Mouse (Mus musculus): ENCODE results near the gene Top3b.
A peak's percentile ranks its signal among the peaks of the same experiment; 100 is the strongest.
"Not testable (repeated sequence)": the region's sequence is repeated elsewhere in the genome, so short reads cannot be mapped to it uniquely, and the experiment has no call there.

Gene Top3b

DNA sequence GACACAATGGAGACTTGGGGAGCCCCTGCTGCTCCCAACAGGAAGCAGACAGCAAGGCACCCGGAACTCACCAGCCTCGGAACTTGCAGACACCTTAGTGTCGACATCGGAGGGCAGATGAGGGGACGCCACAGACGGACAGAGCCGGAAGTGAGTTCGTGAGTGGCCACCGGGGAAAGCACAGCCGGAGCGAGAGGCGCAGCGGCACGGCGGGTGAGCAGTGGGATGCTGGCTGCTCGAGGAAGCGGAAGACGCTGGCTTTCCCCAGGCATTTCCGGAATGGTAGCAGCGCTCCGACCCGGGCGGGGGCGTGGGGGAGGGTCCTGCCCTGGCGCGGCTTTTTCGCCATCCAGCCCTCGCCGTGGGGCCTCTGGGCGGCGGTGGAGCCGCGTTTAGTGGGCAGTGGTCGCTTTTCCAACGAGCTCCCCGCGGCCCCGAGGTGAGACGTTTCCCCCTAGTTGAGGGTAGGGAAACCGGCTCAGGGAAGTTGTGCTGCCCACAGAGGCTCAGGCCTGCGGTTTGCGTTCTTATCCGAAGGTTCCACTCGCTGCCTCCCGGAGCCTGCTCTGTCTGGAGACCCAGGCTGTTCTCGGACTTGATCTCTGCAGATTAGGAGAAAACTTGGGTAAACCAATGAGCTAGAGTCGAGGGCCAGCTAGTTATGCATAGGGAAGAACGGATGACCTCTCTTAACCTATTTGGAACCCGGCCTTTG is at the start of gene Top3b, which contains the start of gene Vpreb1:
Top3b (plus strand) TSS at position 120 of the 715 bp plus-strand sequence.
Vpreb1 (minus strand) TSS at position 227 of the 715 bp plus-strand sequence.
- DNase-seq (ENCODE audit: low spot score in 2 of 2): peak; percentile 64 to 80

DNA sequence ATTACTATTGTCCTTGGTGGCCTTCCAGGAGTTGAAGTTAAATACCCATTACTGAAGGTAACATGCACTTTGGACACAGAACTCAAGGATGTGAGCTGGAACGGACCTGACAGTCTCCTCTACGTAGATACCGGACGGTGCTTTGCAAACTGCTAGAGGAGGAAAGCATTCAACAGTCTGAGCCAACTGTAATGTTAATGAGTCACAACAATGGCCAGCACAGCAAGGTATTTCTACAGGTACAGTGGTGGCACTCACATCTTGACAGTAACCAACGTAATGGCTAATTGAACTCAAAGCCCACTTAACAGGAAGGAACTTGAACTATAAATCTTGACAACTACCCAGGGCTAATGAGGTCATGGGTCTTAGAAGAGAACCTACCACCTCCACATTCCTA is 45.1 kb upstream of the Top3b start:
- no peak for DNase-seq (ENCODE audit: low spot score in 2 of 2)

DNA sequence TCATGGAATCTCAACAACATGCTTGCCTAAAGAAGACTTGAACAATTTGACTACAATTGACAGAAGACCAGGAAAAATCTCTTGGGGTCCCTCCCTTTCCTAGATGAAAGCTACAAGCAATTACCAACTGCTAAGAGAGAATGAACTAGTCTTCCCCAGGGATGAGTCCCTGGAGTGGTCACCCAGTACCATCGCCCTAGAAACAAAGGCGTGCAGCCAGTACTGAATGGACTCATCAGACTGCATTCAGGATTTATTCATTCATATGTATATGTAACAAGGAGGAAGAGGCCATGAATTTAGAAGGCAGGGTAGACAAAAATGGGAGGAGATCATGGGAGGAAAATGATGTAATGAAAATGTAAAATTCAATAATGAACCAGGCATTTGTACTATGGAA is 44.3 kb upstream of the Top3b start:
- DNase-seq (ENCODE audit: low spot score in 2 of 2): no peak

DNA sequence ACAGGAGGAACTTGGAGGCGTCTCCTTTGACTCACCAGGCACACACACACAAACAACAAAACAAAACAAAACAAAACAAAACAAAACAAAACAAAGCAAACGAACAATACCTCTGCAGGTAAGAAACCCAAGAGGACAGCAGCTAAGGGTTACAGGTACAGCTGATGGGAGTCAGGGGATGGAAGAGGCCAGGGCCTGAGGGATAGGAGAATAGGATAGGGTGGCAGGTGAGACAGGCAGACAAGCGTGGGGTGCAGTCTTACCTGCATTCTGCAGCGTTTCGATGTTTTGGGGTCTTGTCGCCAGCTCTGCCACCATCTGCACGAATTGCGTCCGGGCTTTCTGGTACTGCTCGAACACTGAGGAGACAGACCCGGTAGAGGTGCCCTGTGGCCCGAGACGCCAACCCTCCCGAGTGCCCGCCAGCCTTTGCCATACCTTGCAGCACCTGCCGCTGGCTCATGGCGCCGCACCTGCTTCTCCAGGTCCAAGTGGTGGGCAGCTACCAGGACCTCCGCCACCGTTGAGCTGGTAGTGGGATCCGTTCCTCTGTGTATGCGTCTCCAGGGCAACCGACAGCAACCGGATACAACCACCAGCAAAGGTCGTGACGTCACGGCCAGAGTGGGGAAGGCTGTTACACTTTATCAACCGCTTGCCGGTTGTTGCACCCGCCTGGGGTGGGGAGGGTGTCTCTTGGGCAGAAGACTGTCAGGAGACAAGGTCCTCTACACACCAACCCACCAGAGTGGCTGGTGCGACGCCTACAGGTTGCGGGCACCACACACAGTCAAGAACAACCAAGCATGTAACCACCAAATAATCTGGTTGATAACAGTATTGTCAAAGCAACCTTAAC is 41.5 kb upstream of the Top3b start, which contains the start of gene Spag6l:
Spag6l (minus strand) TSS at position 700 of the 859 bp plus-strand sequence.
- peak; percentile 20 to 39 for DNase-seq (ENCODE audit: low spot score in 2 of 2)

DNA sequence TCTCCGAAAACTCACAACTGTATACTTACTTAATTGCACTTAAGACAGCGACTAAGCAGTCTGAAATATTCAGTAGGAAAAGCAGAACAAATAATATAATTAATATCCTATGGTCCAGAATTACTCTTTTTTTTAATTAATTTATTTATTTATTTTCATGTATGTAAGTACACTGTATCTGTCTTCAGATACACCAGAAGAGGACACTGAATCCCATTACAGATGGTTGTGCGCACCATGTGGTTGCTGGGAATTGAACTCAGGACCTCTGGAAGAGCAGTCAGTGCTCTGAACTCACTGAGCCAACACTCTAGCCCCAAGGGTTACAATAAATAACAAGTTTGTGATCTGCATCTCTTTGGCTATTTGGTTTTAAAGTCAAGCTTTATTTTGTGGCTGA is 40.9 kb upstream of the Top3b start:
- no peak for DNase-seq (ENCODE audit: low spot score in 2 of 2)

DNA sequence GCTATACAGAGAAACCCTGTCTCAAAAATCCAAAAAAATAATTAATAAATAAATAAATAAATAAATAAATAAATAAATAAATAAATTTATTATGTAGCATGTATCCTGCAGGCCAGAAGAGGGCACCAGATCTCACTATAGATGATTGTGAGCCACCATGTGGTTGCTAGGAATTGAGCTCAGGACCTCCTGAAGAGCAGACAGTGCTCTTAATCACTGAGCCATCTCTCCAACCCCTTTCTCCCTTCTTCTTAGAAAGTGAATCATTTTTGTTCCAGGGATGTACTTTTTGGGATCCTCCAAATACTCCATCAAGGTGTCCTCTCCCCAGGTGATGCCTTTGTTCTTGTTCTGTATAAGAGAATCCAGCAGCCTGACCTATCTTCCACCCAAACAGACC is 21.3 kb upstream of the Top3b start:
- no peak for DNase-seq (ENCODE audit: low spot score in 2 of 2)

DNA sequence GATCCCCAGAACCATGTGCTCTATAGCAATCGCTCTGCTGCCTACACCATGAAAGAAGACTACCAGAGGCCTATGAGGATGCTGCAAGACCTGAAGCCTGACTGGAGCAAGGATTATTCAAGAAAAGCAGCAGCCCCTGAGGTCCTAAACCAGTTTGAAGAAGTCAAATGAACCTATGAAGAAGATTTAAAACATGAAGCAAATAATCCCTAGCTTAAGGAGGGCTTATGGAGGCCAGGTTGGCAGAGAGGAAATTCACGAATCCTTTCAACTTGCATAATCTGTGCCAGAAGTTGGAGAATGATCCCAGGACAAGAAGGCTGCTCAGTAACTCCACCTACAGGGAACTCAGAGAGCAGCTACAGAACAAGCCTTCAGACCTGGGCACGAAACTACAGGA is 18.1 kb upstream of the Top3b start:
- DNase-seq (ENCODE audit: low spot score in 2 of 2): no peak

DNA sequence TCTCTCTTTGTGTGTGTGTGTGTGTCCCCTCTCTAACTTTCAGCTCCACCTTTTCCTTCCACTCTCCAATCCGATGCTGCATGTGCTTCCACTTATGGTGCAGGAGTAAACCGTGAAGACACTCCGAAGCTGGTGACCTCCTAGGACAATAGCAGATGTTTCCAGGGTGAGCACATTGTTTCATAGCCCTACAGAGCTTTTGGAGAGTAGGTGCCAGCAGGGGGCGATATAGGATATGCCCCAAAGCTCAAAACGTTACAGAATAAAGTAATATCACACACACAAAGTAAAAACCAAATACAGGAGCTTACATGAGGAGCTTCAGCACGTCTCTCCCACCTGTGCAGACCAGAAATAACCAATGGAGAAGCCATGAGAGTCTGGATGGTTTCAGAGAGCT is 15.7 kb upstream of the Top3b start:
- peak; percentile 25 to 48 for DNase-seq (ENCODE audit: low spot score in 2 of 2)

DNA sequence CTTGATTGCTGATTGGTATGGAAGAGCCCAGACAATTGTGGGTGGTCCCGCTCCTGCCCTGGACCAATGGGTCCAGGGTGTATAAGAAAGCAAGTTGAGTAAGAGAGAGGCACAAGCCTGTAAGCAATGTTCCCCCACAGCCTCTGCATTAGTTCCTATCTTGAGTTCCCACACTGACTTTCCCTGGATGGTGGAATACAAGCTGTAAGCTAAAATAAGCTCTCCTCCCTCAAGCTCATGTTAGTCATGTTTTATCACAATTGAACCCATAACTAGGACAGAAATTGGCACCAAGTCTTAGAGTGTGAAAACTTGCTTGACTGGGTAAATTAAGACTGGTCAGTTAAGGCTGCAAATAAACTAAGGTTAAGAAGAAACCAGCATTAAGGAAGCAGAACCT is 15.0 kb upstream of the Top3b start:
- no peak for DNase-seq (ENCODE audit: low spot score in 2 of 2)

DNA sequence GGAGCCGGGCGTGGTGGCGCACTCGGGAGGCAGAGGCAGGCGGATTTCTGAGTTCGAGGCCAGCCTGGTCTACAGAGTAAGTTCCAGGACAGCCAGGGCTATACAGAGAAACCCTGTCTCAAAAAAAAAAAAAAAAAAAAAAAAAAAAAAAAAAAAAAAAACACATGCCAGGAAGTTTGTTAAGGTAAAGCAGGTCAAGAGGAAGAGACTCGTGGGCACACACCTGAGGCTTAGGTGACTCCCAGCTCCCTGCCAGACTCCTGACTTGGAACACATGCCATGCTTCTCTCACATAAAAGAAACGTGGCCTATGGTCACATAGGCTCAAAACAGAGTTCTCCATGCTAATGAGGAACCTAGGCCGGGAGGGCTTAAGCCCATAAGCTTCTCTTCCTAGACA is 14.5 kb upstream of the Top3b start:
- DNase-seq (ENCODE audit: low spot score in 2 of 2): not testable (repeated sequence)

DNA sequence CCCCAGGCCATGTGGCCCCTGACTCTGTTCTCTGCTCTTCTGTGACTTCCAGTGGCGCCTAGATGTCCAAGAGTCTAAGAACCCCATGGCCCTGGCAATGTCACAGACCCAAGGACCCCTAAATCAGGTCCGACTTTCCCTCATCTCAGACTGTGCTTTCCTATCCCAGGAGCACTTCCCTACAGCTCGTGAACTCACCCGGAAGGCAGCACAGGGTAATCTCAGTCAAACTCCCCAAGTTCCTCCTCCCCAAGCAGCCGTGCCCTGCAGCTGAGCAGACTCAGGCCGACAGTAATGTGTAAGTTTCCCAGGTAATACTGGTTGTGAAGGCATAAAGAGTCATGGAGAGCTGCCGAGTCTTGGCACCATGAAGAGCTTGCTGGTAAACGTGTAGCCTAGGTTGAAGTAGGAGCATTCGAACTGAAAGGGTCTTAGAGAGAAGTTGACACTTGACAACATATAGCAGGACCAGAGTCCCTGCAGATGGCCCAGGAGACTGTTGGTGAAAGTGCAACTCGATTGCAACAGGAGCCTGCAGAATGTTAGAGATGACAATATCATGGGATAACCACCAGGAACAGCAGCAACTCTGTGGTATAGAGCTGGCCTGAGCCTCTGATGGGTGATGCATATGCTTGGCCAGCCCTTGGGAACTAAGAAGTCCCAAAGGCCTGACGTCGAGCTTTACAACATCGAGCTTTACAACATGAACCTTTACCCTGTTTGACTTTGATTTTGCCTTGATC is 13.6 kb upstream of the Top3b start:
- no peak for DNase-seq (ENCODE audit: low spot score in 2 of 2)

DNA sequence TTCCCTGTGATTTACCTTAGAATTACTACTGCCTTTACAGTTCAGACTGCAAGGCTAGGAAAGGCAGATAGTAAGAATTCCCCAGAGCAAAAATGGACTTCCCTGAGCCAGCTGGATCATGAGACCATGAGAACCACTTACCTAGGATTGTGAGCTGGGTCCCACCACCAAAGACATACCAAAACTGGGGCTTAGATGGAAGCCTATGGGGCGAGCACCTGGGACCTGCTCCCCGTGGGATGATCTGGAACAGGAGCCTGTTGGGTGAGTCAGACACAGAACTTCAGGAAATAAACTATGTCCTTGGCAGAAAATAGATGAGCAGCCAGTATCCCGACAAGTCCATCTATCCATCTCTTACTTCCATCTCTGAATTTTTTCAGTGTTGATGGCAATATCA is 8.2 kb upstream of the Top3b start:
- DNase-seq (ENCODE audit: low spot score in 2 of 2): no peak

DNA sequence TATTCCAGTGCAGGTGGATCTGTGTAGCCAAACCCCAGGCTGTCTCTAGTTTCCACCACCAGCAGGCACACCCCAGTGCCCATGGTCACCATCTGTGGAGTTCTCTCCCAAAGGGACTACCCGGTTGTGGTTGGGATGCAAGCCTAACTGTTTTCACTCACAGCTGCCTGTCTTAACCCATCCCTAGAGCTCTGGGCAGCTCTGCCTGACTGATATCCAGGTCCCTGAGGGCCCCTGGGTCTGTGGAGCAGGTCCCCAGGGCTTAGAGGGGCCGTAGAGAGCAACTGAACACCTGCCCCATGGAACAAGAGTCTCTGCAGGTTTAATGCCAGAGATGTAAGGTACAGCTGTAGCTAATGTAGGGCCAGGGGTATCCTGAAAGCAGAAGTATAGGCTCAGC is 6.6 kb upstream of the Top3b start, which contains the start of gene Igll1:
Igll1 (minus strand) TSS at position 8 of the 400 bp plus-strand sequence.
- no peak for DNase-seq (ENCODE audit: low spot score in 2 of 2)

DNA sequence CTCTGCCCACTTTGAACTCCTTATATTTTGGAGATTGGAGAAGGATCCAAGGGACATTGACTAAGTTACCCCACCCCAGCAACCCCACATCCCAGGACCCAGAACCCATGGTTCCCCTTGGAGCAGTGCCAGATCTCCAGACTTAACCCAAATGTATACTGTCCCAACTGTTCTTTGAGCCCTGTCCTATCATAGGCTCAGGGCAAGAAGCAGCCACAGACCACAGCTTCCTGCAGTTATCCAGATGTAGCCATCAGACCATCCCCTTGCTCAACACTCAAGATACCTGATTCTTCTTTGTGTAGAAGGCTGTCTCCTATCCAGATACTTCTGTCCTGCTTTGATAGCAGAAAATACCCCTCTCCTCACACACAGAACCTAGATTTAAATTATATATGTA is 5.3 kb upstream of the Top3b start:
- DNase-seq (ENCODE audit: low spot score in 2 of 2): no peak

DNA sequence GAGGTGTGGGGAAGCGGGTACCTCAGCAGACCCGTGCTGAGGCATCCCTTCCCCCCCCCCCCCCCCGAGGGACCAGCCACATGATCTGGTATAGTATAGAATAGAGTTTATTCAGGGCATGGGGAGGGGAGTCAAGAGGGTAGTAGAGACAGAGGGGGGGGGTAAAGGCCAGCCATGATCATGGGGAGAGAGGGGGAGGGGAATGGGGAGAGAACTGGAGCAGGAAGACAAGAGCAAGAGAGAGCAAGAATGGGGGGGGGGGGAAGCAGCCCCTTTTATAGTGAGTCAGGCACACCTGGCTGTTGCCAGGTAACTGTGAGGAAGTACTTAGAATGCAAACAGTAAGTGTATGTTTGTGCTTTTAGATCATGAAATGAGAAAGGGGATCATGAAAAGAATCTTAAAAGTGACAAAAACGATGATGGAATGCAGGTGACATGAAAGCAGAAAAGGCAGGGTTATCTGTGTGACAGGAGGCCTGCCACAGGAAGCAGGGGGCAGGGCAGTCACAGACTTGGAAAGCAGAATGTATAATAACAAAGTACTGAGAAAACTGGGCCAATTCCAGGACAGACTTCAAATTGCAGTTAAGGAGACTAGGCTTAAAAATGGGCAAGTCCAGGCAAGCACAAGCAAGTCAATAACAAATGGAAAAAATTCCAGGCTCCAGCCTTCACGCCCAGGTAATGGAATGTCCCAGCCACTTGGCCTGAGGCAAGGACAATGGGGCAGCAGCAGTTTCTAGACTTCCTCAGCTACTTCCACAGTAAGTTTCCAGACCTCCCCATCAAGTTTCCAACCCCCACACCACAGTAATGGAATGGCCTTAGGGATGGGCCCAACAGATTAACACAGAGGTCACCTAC is 4.6 kb upstream of the Top3b start:
- no peak for DNase-seq (ENCODE audit: low spot score in 2 of 2)

DNA sequence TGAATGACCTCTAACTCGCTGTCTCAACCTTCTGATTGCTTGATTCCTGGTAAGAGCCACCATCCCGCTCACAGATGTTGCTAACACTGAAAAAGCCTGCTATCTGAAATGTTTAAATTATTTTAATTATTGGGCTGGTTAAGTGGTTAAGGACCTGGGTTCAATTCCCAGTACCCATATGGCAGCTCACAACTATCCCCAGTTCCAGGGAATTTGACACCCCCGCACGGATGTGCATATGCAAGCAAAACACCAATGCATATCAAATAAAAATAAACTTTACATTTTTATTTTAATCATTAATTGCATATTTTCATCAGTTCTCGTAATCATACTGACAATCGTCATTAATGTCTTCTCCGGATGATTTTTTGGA is 307 bp upstream of the Top3b start:
- DNase-seq (ENCODE audit: low spot score in 2 of 2): no peak

DNA sequence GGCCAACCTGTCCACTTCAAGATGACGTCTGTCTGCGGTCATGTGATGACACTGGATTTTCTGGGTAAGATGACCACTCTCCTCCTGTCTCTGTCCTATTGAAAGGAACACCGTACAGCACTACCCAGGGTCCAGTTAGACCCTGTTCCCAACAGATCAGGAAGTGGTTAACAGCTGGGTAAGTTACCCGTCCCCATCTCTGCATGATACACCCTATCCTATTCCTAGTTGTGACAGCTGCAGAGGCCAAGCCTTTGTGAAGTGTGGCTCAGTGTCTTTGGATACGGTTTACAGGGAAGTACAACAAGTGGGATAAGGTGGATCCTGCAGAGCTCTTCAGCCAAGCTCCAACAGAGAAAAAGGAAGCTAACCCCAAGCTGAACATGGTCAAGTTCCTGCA is 8.5 kb downstream of the Top3b start:
- DNase-seq (ENCODE audit: low spot score in 2 of 2): no peak

DNA sequence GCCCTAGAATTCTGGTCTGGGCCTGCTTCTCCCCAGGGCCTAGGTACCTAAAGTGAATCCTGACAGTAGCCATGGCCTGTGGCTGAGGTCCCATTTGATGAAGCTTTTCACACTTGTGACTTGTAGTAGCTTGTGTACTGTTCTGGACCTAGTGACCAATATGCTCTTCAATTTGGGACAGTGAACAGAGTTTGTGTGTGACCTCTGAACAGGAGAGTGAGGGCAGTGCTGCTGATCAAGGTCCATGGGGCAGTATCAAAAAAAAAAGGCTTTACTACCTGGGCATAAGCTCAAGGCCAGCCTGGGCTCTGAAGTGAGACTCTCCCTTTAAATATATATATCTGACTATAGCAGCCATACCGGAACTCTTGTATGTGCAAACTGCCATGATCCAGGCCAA is 17.8 kb downstream of the Top3b start:
- DNase-seq (ENCODE audit: low spot score in 2 of 2): no peak

DNA sequence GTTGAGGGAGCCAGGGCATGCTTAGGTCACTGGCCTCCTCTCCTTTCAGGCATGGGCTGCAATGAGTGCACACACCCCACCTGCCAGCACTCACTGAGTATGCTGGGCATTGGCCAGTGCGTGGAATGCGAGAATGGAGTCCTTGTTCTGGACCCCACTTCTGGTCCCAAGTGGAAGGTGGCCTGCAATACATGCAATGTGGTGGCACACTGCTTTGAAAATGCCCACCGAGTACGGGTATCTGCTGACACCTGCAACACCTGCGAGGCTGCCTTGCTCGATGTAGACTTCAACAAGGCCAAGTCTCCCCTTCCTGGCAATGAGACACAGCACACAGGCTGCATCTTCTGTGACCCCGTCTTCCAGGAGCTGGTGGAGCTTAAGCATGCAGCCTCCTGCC is 21.8 kb downstream of the Top3b start:
- no peak for DNase-seq (ENCODE audit: low spot score in 2 of 2)

DNA sequence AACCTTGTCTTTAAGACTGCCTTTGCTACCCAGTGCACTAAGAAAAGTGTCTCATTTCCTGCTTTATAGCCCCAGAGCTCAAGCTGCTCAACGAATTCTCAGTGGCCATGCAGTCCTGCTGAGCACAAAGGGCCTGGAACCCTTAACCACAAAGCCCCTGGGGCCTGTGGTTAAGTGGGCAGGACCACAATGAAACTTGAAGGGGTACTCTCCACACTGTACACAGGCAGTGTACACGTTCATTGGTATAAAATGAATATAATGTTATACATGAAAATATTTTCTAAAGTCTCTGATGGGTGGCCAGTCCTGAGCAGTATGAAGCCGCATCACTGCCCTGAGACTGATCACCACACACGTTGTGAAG is 25.5 kb downstream of the Top3b start:
- DNase-seq (ENCODE audit: low spot score in 2 of 2): peak in 1 of 2 experiments; percentile 36

DNA sequence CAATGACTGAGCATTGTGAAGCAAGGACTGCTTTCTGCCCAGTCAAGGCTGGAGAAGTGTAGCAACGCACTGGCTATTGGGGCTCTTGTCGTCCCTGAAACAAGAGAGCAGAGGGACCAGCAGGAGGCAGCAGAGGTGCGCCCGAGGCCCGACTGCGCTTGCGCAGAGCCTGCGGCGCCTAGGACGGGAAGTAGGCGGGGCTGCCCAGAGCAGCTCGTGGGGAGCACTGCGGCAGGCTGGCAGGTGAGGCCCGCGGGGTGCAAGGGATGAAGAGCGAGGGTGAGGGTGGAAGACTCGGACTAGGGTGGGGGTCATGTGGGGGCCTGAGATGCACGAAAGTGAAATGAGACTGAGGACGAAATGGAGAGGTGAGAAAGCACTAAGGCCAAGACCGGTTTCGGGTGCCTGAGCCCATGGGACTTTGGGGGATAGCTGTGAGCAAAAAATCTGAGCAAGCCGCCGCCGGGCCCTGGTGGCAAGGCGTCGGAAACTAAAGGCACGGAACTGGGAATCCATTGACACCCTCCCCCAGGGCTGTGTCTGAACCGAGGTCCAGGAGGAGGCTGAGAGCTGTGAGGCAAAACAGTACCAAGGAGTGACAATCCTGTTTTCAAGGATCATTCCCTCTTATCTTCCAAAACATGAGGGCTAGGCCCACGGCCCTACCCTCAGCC is 26.0 kb downstream of the Top3b start, which contains the start of gene Ppm1f:
Ppm1f (plus strand) TSS at position 88 of the 674 bp plus-strand sequence.
- peak; percentile 91 to 94 for DNase-seq (ENCODE audit: low spot score in 2 of 2)
